Mouse (Mus musculus): ENCODE data around the gene Osbp2. TPM values are rescaled to one million over a fixed set of nuclear protein-coding genes. Genes with fewer than 3 reads are reported as not detected.

The Osbp2 gene
- polyA plus RNA-seq, 1 experiment from 2014 or later = 1.6 TPM

GRCm38 (mm10) chr11:3789919-3790318 is 73.8 kb downstream of the Osbp2 start:
- H3K36me3 ChIP-seq (ENCODE audit: control insufficient read depth, insufficient read depth) = no peaks in the 10 kb centered on the region
- no peak overlapping the region for H3K4me2 ChIP-seq (ENCODE audit: low read depth, low read length)
- ATAC-seq (replicated peaks; ENCODE audit: extremely low read depth, insufficient read depth, low FRiP score) = no peak
- 68% methylated on average over 3 of the region's 3 CpGs for WGBS
- H3K27ac ChIP-seq (ENCODE audit: low read length) = no peak overlapping the region
- H3K9me3 ChIP-seq (replicated peaks; ENCODE audit: control insufficient read depth, low read length) = no peaks in the 10 kb centered on the region
- H3K27me3 ChIP-seq (ENCODE audit: control insufficient read depth, insufficient read depth, low read length) = no peaks in the 10 kb centered on the region
- no peaks in the 10 kb centered on the region for H3K4me1 ChIP-seq (ENCODE audit: control insufficient read depth, insufficient read depth, low read length)
- H3K9ac ChIP-seq (ENCODE audit: low read length) = no peak overlapping the region
- no peak overlapping the region for H3K4me3 ChIP-seq (ENCODE audit: low read length)

DNA sequence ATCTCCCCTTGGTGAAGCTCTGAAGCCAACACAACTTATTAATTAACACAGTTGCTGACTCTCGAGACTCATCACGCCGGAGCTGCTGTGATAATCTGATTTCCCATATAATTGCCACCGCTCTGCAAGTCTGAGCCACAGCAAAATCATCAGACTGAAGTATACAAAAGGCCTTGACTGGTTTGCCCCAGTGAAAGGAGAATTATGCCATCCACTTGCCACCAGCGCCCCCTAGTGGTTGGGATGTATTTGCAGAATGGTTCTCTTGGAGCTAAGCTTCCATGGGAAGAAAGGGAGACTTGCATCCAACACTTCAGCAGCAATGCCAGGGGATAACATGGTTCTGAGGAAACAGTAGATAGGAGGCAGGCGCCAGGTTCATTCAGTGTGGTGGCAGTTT is 77.1 kb downstream of the Osbp2 start:
- no peak overlapping the region for H3K9ac ChIP-seq (ENCODE audit: low read length)
- H3K27me3 ChIP-seq (ENCODE audit: control insufficient read depth, insufficient read depth, low read length) = no peaks in the 10 kb centered on the region
- peaks cover 9% of the 10 kb centered on the region; the same call in 1 of the 2 replicates for H3K9me3 ChIP-seq (replicated peaks; ENCODE audit: control insufficient read depth, low read length)
- H3K36me3 ChIP-seq (ENCODE audit: control insufficient read depth, insufficient read depth) = no peaks in the 10 kb centered on the region
- no peak overlapping the region for H3K27ac ChIP-seq (ENCODE audit: low read length)
- ATAC-seq (replicated peaks; ENCODE audit: extremely low read depth, insufficient read depth, low FRiP score) = no peak
- 24% methylated on average over 6 of the region's 6 CpGs for WGBS
- H3K4me2 ChIP-seq (ENCODE audit: low read depth, low read length) = no peak overlapping the region
- no peaks in the 10 kb centered on the region for H3K4me1 ChIP-seq (ENCODE audit: control insufficient read depth, insufficient read depth, low read length)
- H3K4me3 ChIP-seq (ENCODE audit: low read length) = no peak overlapping the region

DNA sequence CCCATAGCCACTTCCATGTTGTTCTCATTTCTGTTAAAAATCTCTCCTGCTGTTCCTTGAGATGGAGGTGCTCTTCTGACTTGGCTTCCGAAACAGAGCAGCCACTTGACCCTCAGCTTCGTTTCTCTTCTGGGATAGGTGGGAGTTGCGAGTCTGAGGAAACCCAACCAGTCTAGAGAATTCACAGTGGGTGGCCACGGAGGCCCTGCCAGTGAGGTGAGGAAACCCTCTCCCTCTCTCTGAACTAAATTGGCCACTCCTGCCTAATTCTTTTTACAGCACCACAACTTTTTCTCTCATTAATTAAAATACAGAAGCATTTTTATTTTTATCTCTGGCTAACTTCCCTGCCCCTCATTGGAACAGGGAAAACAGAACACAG is 88.4 kb downstream of the Osbp2 start:
- no peak for ATAC-seq (replicated peaks; ENCODE audit: extremely low read depth, insufficient read depth, low FRiP score)
- Histone ChIP-seq H3K9ac (ENCODE audit: low read length) (no peak overlapping the region), H3K4me2 (ENCODE audit: low read depth, low read length) (no peak overlapping the region), H3K4me1 (ENCODE audit: control insufficient read depth, insufficient read depth, low read length) (peaks cover 7% of the 10 kb centered on the region; the same call in 1 of the 2 replicates), H3K4me3 (ENCODE audit: low read length) (no peak overlapping the region), H3K36me3 (ENCODE audit: control insufficient read depth, insufficient read depth) (no peaks in the 10 kb centered on the region), H3K27me3 (ENCODE audit: control insufficient read depth, insufficient read depth, low read length) (peaks cover 41% of the 10 kb centered on the region), H3K27ac (ENCODE audit: low read length) (no peak overlapping the region), H3K9me3 (replicated peaks; ENCODE audit: control insufficient read depth, low read length) (no peaks in the 10 kb centered on the region)
- 37% methylated on average over 4 of the region's 4 CpGs for WGBS

- WGBS = 2% methylated on average over 55 of the region's 56 CpGs
- ATAC-seq (replicated peaks; ENCODE audit: extremely low read depth, insufficient read depth, low FRiP score) = no peak
These were observed 89.0 kb downstream of the Osbp2 start for GRCm38 (mm10) chr11:3774463-3775262.

GRCm38 (mm10) chr11:3773782-3774462 is 89.8 kb downstream of the Osbp2 start:
- Histone ChIP-seq H3K27me3 (ENCODE audit: control insufficient read depth, insufficient read depth, low read length) (peaks cover 41% of the 10 kb centered on the region), H3K27ac (ENCODE audit: low read length) (no peak overlapping the region), H3K9ac (ENCODE audit: low read length) (no peak overlapping the region), H3K4me1 (ENCODE audit: control insufficient read depth, insufficient read depth, low read length) (peaks cover 7% of the 10 kb centered on the region; the same call in 1 of the 2 replicates), H3K4me3 (ENCODE audit: low read length) (peak overlapping the region; percentile 37), H3K9me3 (replicated peaks; ENCODE audit: control insufficient read depth, low read length) (no peaks in the 10 kb centered on the region), H3K4me2 (ENCODE audit: low read depth, low read length) (peak overlapping the region; percentile 54), H3K36me3 (ENCODE audit: control insufficient read depth, insufficient read depth) (no peaks in the 10 kb centered on the region)
- ATAC-seq (replicated peaks; ENCODE audit: extremely low read depth, insufficient read depth, low FRiP score) = no peak
- 38% methylated on average over 6 of the region's 6 CpGs for WGBS

More at GRCm38 (mm10) chr11:3774463-3775262, 89.0 kb downstream of the Osbp2 start:
- Histone ChIP-seq H3K4me1 (ENCODE audit: control insufficient read depth, insufficient read depth, low read length) (peaks cover 7% of the 10 kb centered on the region; the same call in 1 of the 2 replicates), H3K4me3 (ENCODE audit: low read length) (peak overlapping the region; percentile 37), H3K27ac (ENCODE audit: low read length) (no peak overlapping the region), H3K9me3 (replicated peaks; ENCODE audit: control insufficient read depth, low read length) (no peaks in the 10 kb centered on the region), H3K27me3 (ENCODE audit: control insufficient read depth, insufficient read depth, low read length) (peaks cover 41% of the 10 kb centered on the region), H3K4me2 (ENCODE audit: low read depth, low read length) (peak overlapping the region; percentile 54), H3K36me3 (ENCODE audit: control insufficient read depth, insufficient read depth) (no peaks in the 10 kb centered on the region), H3K9ac (ENCODE audit: low read length) (no peak overlapping the region)

DNA sequence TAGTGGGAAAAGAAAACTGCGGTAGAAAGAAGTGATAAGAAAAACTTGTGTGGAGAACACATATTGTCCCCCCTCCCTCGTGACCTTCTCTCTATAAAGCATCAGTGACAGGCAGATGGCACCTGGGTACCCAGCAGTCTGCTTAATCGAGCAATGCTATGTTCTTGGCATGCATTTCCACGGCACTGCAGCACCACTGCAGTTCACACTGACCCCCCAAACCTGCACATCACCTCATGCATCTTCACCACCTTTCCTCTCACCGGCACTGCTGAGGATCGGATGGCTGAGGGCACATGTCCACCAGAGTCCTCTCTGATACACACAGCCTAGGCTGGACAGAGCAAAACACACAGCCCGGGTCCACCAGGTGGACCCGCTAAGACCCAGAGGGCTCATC is 90.6 kb downstream of the Osbp2 start:
- H3K36me3 ChIP-seq (ENCODE audit: control insufficient read depth, insufficient read depth) = no peaks in the 10 kb centered on the region
- peaks cover 45% of the 10 kb centered on the region for H3K27me3 ChIP-seq (ENCODE audit: control insufficient read depth, insufficient read depth, low read length)
- no peaks in the 10 kb centered on the region for H3K9me3 ChIP-seq (replicated peaks; ENCODE audit: control insufficient read depth, low read length)
- ATAC-seq (replicated peaks; ENCODE audit: extremely low read depth, insufficient read depth, low FRiP score) = no peak
- no peak overlapping the region for H3K9ac ChIP-seq (ENCODE audit: low read length)
- H3K4me1 ChIP-seq (ENCODE audit: control insufficient read depth, insufficient read depth, low read length) = peaks cover 7% of the 10 kb centered on the region; the same call in 1 of the 2 replicates
- no peak overlapping the region for H3K4me3 ChIP-seq (ENCODE audit: low read length)
- 66% methylated on average over 8 of the region's 8 CpGs for WGBS
- no peak overlapping the region for H3K27ac ChIP-seq (ENCODE audit: low read length)
- H3K4me2 ChIP-seq (ENCODE audit: low read depth, low read length) = no peak overlapping the region

GRCm38 (mm10) chr11:3771348-3771747 is 92.4 kb downstream of the Osbp2 start:
- peaks cover 7% of the 10 kb centered on the region; the same call in 1 of the 2 replicates for H3K4me1 ChIP-seq (ENCODE audit: control insufficient read depth, insufficient read depth, low read length)
- H3K9me3 ChIP-seq (replicated peaks; ENCODE audit: control insufficient read depth, low read length) = no peaks in the 10 kb centered on the region
- H3K36me3 ChIP-seq (ENCODE audit: control insufficient read depth, insufficient read depth) = no peaks in the 10 kb centered on the region
- no peak overlapping the region for H3K4me3 ChIP-seq (ENCODE audit: low read length)
- no peak overlapping the region for H3K27ac ChIP-seq (ENCODE audit: low read length)
- H3K27me3 ChIP-seq (ENCODE audit: control insufficient read depth, insufficient read depth, low read length) = peaks cover 41% of the 10 kb centered on the region
- no peak overlapping the region for H3K9ac ChIP-seq (ENCODE audit: low read length)
- no peak overlapping the region for H3K4me2 ChIP-seq (ENCODE audit: low read depth, low read length)
- ATAC-seq (replicated peaks; ENCODE audit: extremely low read depth, insufficient read depth, low FRiP score) = no peak
- WGBS = 46% methylated on average over 6 of the region's 6 CpGs

DNA sequence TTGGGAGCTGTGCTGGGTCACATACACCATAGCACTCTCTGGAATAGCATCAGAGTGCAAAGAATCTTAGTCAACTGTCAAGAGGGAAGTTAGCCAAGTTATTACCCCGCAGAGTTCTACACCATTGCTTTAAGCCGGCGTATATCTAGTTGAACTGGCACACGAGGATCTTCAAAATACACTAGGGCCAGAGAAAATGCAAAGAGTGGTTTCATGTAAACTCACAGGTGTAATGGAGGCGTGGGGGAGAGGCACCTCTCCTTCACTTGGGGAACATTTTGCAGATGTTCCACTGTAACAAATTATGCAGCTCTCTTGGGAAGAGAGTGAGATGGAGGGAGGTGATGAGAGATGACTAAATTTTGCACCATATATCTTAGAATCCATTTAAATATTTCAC is 95.9 kb downstream of the Osbp2 start:
- Histone ChIP-seq H3K27me3 (ENCODE audit: control insufficient read depth, insufficient read depth, low read length) (peaks cover 21% of the 10 kb centered on the region), H3K36me3 (ENCODE audit: control insufficient read depth, insufficient read depth) (no peaks in the 10 kb centered on the region), H3K4me3 (ENCODE audit: low read length) (no peak overlapping the region), H3K9me3 (replicated peaks; ENCODE audit: control insufficient read depth, low read length) (no peaks in the 10 kb centered on the region), H3K9ac (ENCODE audit: low read length) (no peak overlapping the region), H3K27ac (ENCODE audit: low read length) (no peak overlapping the region), H3K4me1 (ENCODE audit: control insufficient read depth, insufficient read depth, low read length) (no peaks in the 10 kb centered on the region), H3K4me2 (ENCODE audit: low read depth, low read length) (no peak overlapping the region)
- 81% methylated on average over 5 of the region's 5 CpGs for WGBS
- no peak for ATAC-seq (replicated peaks; ENCODE audit: extremely low read depth, insufficient read depth, low FRiP score)

DNA sequence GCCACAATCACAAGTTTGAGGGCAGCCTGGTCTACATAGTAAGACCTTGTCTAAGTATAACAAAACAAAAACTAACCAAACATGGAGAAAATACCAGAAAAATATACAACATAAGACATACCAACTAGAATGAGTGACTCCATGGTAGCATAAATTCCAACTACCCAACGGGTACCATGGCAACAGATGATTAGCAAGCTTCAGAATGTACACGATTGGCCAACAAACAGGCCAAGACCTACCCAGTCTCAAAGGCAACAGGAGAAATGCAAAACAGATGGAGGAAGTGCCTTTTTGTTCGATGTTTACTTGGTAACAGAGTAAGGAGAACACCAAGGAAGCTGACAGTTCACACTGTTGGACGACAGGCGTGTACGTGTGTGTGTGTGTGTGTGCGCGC is 96.7 kb downstream of the Osbp2 start:
- H3K4me2 ChIP-seq (ENCODE audit: low read depth, low read length) = no peak overlapping the region
- peaks cover 26% of the 10 kb centered on the region for H3K27me3 ChIP-seq (ENCODE audit: control insufficient read depth, insufficient read depth, low read length)
- no peaks in the 10 kb centered on the region for H3K36me3 ChIP-seq (ENCODE audit: control insufficient read depth, insufficient read depth)
- H3K4me3 ChIP-seq (ENCODE audit: low read length) = no peak overlapping the region
- H3K9me3 ChIP-seq (replicated peaks; ENCODE audit: control insufficient read depth, low read length) = no peaks in the 10 kb centered on the region
- H3K27ac ChIP-seq (ENCODE audit: low read length) = no peak overlapping the region
- peaks cover 2% of the 10 kb centered on the region; the same call in 1 of the 2 replicates for H3K4me1 ChIP-seq (ENCODE audit: control insufficient read depth, insufficient read depth, low read length)
- no peak for ATAC-seq (replicated peaks; ENCODE audit: extremely low read depth, insufficient read depth, low FRiP score)
- 78% methylated on average over 8 of the region's 8 CpGs for WGBS
- no peak overlapping the region for H3K9ac ChIP-seq (ENCODE audit: low read length)
